Mouse (Mus musculus) neural tube, embryonic 11.5 days (tissue): ENCODE measurements around the gene Dchs1. TPM values are rescaled to one million over a fixed set of nuclear protein-coding genes. Genes with fewer than 3 reads are reported as not detected.

Experiments
- ATAC-seq: fragments of 200-750 bp; cut with Nextera tagmentation; 2 replicates; pipeline ENCODE4 v1.8.0; 2017; ENCODE audit warnings: moderate number of reproducible peaks, mild to moderate bottlenecking, moderate TSS enrichment, moderate library complexity; ENCODE audit not compliant: insufficient read depth, low FRiP score, low TSS enrichment
- DNase-seq: peaks from one replicate; pipeline ENCODE4 v3.0.0-alpha.2; 2015; ENCODE audit warnings: low spot score
- H3K27ac ChIP-seq: fragments of 300-500 bp; sonication (generic); 2 replicates; pipeline ENCODE4 v1.5.1; 2014; ENCODE audit warnings: low read depth, mild to moderate bottlenecking, low read length
- H3K27me3 ChIP-seq: fragments of 300-500 bp; sonication (generic); 2 replicates; pipeline ENCODE4 v1.6.1; 2014; ENCODE audit warnings: mild to moderate bottlenecking, low read length, mixed read lengths; ENCODE audit not compliant: control insufficient read depth, insufficient read depth
- H3K36me3 ChIP-seq: fragments of 300-500 bp; sonication (generic); 2 replicates; pipeline ENCODE4 v1.6.1; 2014; ENCODE audit warnings: mild to moderate bottlenecking, low read length, moderate library complexity, mixed read lengths; ENCODE audit not compliant: control insufficient read depth, insufficient read depth
- H3K4me1 ChIP-seq: fragments of 300-500 bp; sonication (generic); 2 replicates; pipeline ENCODE4 v1.6.1; 2014; ENCODE audit warnings: low read length, mixed read lengths; ENCODE audit not compliant: control insufficient read depth, insufficient read depth
- H3K4me2 ChIP-seq: fragments of 300-500 bp; sonication (generic); 2 replicates; pipeline ENCODE4 v1.6.1; 2014; ENCODE audit warnings: low read depth, mild to moderate bottlenecking, moderate library complexity
- H3K4me3 ChIP-seq: fragments of 300-500 bp; sonication (generic); 2 replicates; pipeline ENCODE4 v1.5.1; 2014; ENCODE audit warnings: low read depth, low read length
- H3K9ac ChIP-seq: fragments of 300-500 bp; sonication (generic); 2 replicates; pipeline ENCODE4 v1.6.1; 2014; ENCODE audit warnings: mild to moderate bottlenecking, low read length
- H3K9me3 ChIP-seq: fragments of 300-500 bp; sonication (generic); 2 replicates; pipeline ENCODE4 v1.6.1; 2016; ENCODE audit warnings: low read length; ENCODE audit not compliant: control insufficient read depth
- WGBS: fragments of 180-500 bp; shearing (Covaris S2); extraction: QIAGEN DNeasy Blood & Tissue Kit; methylation state at CpG from one replicate; pipeline ENCODE4 v1.1.7; 2014; 5-methylcytosine and 5-hydroxymethylcytosine counted together
- polyA plus RNA-seq: library from polyadenylated mRNA; unstranded; fragments of >200 nt; fragmentation: Nextera tagmentation; extraction: Ambion mirVana; gene quantifications from 2 replicates; pipeline ENCODE4 v1.2.1, GENCODE M21; 2014

The Dchs1 gene
- polyA plus RNA-seq, 1 experiment from 2014 or later, result 22.3 TPM

- peak overlapping the region; percentile 73; the same call in 1 of the 2 replicates for H3K27ac ChIP-seq
- DNase-seq (no peak), ATAC-seq (no peak)
- peak overlapping the region; percentile 79 for H3K4me3 ChIP-seq
- WGBS, result 6% methylated on average over 37 of the region's 37 CpGs
- H3K4me2 ChIP-seq, result peak overlapping the region; percentile 74
- peaks cover 3% of the 10 kb centered on the region; the same call in 1 of the 2 replicates for H3K4me1 ChIP-seq
- H3K9me3 ChIP-seq, result no peaks in the 10 kb centered on the region
- H3K9ac ChIP-seq, result peak overlapping the region; percentile 86
- peaks cover 6% of the 10 kb centered on the region; the same call in 1 of the 2 replicates for H3K36me3 ChIP-seq
- no peaks in the 10 kb centered on the region for H3K27me3 ChIP-seq
Observed at GRCm38 (mm10) chr7:105810280-105810876, 22.9 kb upstream of the Dchs1 start.

- no peaks in the 10 kb centered on the region for H3K27me3 ChIP-seq
- no peak overlapping the region for H3K27ac ChIP-seq
- H3K4me2 ChIP-seq, result peak overlapping the region; percentile 74
- H3K9me3 ChIP-seq, result no peaks in the 10 kb centered on the region
- DNase-seq, result no peak
- H3K9ac ChIP-seq, result peak overlapping the region; percentile 86
- peaks cover 3% of the 10 kb centered on the region; the same call in 1 of the 2 replicates for H3K4me1 ChIP-seq
- 85% methylated on average over 7 of the region's 7 CpGs for WGBS
- ATAC-seq, result no peak
- H3K36me3 ChIP-seq, result peaks cover 6% of the 10 kb centered on the region; the same call in 1 of the 2 replicates
- peak overlapping the region; percentile 79 for H3K4me3 ChIP-seq
Observed at GRCm38 (mm10) chr7:105809836-105810235, 22.4 kb upstream of the Dchs1 start.

- 97% methylated on average over 1 of the region's 1 CpGs for WGBS
- no peak for ATAC-seq
- Histone ChIP-seq H3K9me3 (no peaks in the 10 kb centered on the region), H3K27me3 (no peaks in the 10 kb centered on the region), H3K4me3 (no peak overlapping the region), H3K36me3 (peaks cover 6% of the 10 kb centered on the region; the same call in 1 of the 2 replicates), H3K4me1 (peaks cover 3% of the 10 kb centered on the region; the same call in 1 of the 2 replicates), H3K27ac (no peak overlapping the region), H3K9ac (no peak overlapping the region), H3K4me2 (no peak overlapping the region)
- DNase-seq, result no peak
Observed at GRCm38 (mm10) chr7:105808385-105808784, 20.9 kb upstream of the Dchs1 start.

GRCm38 (mm10) chr7:105806716-105807115, 19.3 kb upstream of the Dchs1 start:
- 66% methylated on average over 2 of the region's 2 CpGs for WGBS

GRCm38 (mm10) chr7:105806125-105806524, 18.7 kb upstream of the Dchs1 start:
- Histone ChIP-seq H3K27ac (no peak overlapping the region), H3K9me3 (no peaks in the 10 kb centered on the region), H3K4me2 (no peak overlapping the region), H3K4me1 (peaks cover 3% of the 10 kb centered on the region; the same call in 1 of the 2 replicates), H3K27me3 (no peaks in the 10 kb centered on the region), H3K36me3 (peaks cover 6% of the 10 kb centered on the region; the same call in 1 of the 2 replicates), H3K9ac (no peak overlapping the region), H3K4me3 (no peak overlapping the region)
- 77% methylated on average over 5 of the region's 5 CpGs for WGBS
- DNase-seq (no peak), ATAC-seq (no peak)

More at GRCm38 (mm10) chr7:105806716-105807115, 19.3 kb upstream of the Dchs1 start:
- ATAC-seq (no peak), DNase-seq (no peak)
- Histone ChIP-seq H3K9me3 (no peaks in the 10 kb centered on the region), H3K4me2 (no peak overlapping the region), H3K4me1 (peaks cover 3% of the 10 kb centered on the region; the same call in 1 of the 2 replicates), H3K27me3 (no peaks in the 10 kb centered on the region), H3K4me3 (no peak overlapping the region), H3K9ac (no peak overlapping the region), H3K36me3 (peaks cover 6% of the 10 kb centered on the region; the same call in 1 of the 2 replicates), H3K27ac (no peak overlapping the region)

- Histone ChIP-seq H3K4me1 (no peaks in the 10 kb centered on the region), H3K9me3 (no peaks in the 10 kb centered on the region), H3K27me3 (no peaks in the 10 kb centered on the region), H3K27ac (no peak overlapping the region), H3K4me2 (no peak overlapping the region), H3K9ac (no peak overlapping the region), H3K36me3 (peaks cover 2% of the 10 kb centered on the region; the same call in 1 of the 2 replicates), H3K4me3 (no peak overlapping the region)
- no peak for DNase-seq
- no peak for ATAC-seq
Observed at GRCm38 (mm10) chr7:105803428-105803827, 16.0 kb upstream of the Dchs1 start.

GRCm38 (mm10) chr7:105802771-105803170, 15.3 kb upstream of the Dchs1 start:
- Histone ChIP-seq H3K9me3 (no peaks in the 10 kb centered on the region), H3K4me1 (no peaks in the 10 kb centered on the region), H3K36me3 (no peaks in the 10 kb centered on the region), H3K27ac (no peak overlapping the region), H3K4me3 (no peak overlapping the region), H3K9ac (no peak overlapping the region), H3K27me3 (no peaks in the 10 kb centered on the region), H3K4me2 (no peak overlapping the region)
- no peak for ATAC-seq
- no peak for DNase-seq
- 36% methylated on average over 1 of the region's 1 CpGs for WGBS

- WGBS, result 51% methylated on average over 2 of the region's 2 CpGs
- Histone ChIP-seq H3K27ac (no peak overlapping the region), H3K4me1 (no peaks in the 10 kb centered on the region), H3K9ac (no peak overlapping the region), H3K36me3 (no peaks in the 10 kb centered on the region), H3K4me2 (no peak overlapping the region), H3K27me3 (no peaks in the 10 kb centered on the region), H3K4me3 (no peak overlapping the region), H3K9me3 (no peaks in the 10 kb centered on the region)
- ATAC-seq (no peak), DNase-seq (no peak)
Observed at GRCm38 (mm10) chr7:105802312-105802711, 14.9 kb upstream of the Dchs1 start.

GRCm38 (mm10) chr7:105796972-105797371, 9.5 kb upstream of the Dchs1 start:
- Histone ChIP-seq H3K9me3 (no peaks in the 10 kb centered on the region), H3K36me3 (no peaks in the 10 kb centered on the region), H3K4me1 (no peaks in the 10 kb centered on the region), H3K27me3 (no peaks in the 10 kb centered on the region), H3K27ac (no peak overlapping the region), H3K4me2 (no peak overlapping the region), H3K4me3 (no peak overlapping the region), H3K9ac (no peak overlapping the region)
- ATAC-seq, result no peak
- no peak for DNase-seq
- WGBS, result 97% methylated on average over 3 of the region's 3 CpGs
